Mouse (Mus musculus) intestine, embryonic 15.5 days (tissue): ENCODE measurements around the gene Them7. TPM values are rescaled to one million over a fixed set of nuclear protein-coding genes. Genes with fewer than 3 reads are reported as not detected.

Source experiments
- ATAC-seq: fragments of 200-750 bp; cut with Nextera tagmentation; 2 replicates; pipeline ENCODE4 v1.8.0; 2017; ENCODE audit warnings: moderate TSS enrichment, moderate library complexity
- H3K27ac ChIP-seq: fragments of 300-500 bp; sonication (generic); 2 replicates; pipeline ENCODE4 v1.5.1; 2015; ENCODE audit warnings: mild to moderate bottlenecking, inconsistent platforms
- H3K27me3 ChIP-seq: fragments of 300-500 bp; sonication (generic); replicated peaks from 2 replicates; pipeline ENCODE4 v1.6.1; 2015; ENCODE audit warnings: inconsistent platforms
- H3K36me3 ChIP-seq: fragments of 300-500 bp; sonication (generic); 2 replicates; pipeline ENCODE4 v1.6.1; 2015; ENCODE audit warnings: inconsistent platforms
- H3K4me1 ChIP-seq: fragments of 300-500 bp; sonication (generic); replicated peaks from 2 replicates; pipeline ENCODE4 v1.6.1; 2015; ENCODE audit warnings: inconsistent platforms
- H3K4me2 ChIP-seq: fragments of 300-500 bp; sonication (generic); replicated peaks from 2 replicates; pipeline ENCODE4 v1.6.1; 2015; ENCODE audit warnings: mild to moderate bottlenecking, inconsistent platforms
- H3K4me3 ChIP-seq: fragments of 300-500 bp; sonication (generic); replicated peaks from 2 replicates; pipeline ENCODE4 v1.5.1; 2015; ENCODE audit warnings: inconsistent platforms
- H3K9ac ChIP-seq: fragments of 300-500 bp; sonication (generic); 2 replicates; pipeline ENCODE4 v1.6.1; 2015; ENCODE audit warnings: inconsistent platforms
- H3K9me3 ChIP-seq: fragments of 300-500 bp; sonication (generic); 2 replicates; pipeline ENCODE4 v1.6.1; 2016; ENCODE audit warnings: inconsistent platforms
- WGBS: fragments of 180-500 bp; shearing (Covaris S2); methylation state at CpG from one replicate; pipeline ENCODE4 v1.1.7; 2015; 5-methylcytosine and 5-hydroxymethylcytosine counted together
- polyA plus RNA-seq: library from polyadenylated mRNA; unstranded; fragments of >200 nt; fragmentation: Nextera tagmentation; extraction: Ambion mirVana; gene quantifications from 2 replicates; pipeline ENCODE4 v1.2.1, GENCODE M21; 2015

Gene Them7
- polyA plus RNA-seq, 1 experiment from 2014 or later: 1.7 TPM

DNA sequence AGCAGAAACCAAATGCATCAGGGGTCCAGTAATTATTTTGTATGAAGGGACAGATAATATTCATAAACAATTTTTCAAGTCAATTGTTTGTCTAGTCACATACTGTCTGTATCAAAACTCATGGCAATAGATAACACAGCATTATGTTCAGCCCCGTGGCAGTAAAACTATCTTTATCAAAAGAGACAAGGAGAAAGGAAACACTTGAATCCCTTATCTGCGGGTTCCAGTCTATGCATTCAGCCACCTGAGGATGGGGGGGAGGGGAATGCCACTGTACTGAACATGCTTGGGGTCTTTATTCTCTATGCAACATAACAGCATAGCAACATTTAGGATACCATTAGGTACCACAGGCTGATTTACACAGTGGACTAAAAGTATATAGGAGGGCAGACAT is 190.2 kb downstream of the Them7 start:
- H3K27ac ChIP-seq: no peak overlapping the region
- ATAC-seq: no peak
- no peaks in the 10 kb centered on the region for H3K4me1 ChIP-seq
- 63% methylated on average over 2 of the region's 2 CpGs for WGBS
- no peak overlapping the region for H3K9ac ChIP-seq
- H3K4me3 ChIP-seq: no peak overlapping the region
- no peaks in the 10 kb centered on the region for H3K9me3 ChIP-seq
- no peaks in the 10 kb centered on the region for H3K36me3 ChIP-seq
- no peaks in the 10 kb centered on the region for H3K27me3 ChIP-seq
- no peak overlapping the region for H3K4me2 ChIP-seq

GRCm38 (mm10) chr2:105416046-105416659 is 192.0 kb downstream of the Them7 start:
- H3K36me3 ChIP-seq: no peaks in the 10 kb centered on the region
- no peaks in the 10 kb centered on the region for H3K9me3 ChIP-seq
- ATAC-seq: no peak
- H3K27me3 ChIP-seq: no peaks in the 10 kb centered on the region
- no peak overlapping the region for H3K4me3 ChIP-seq
- no peaks in the 10 kb centered on the region for H3K4me1 ChIP-seq
- no peak overlapping the region for H3K9ac ChIP-seq
- WGBS: 59% methylated on average over 7 of the region's 7 CpGs
- no peak overlapping the region for H3K4me2 ChIP-seq
- H3K27ac ChIP-seq: no peak overlapping the region

- Histone ChIP-seq H3K4me1 (no peaks in the 10 kb centered on the region), H3K36me3 (no peaks in the 10 kb centered on the region), H3K27me3 (no peaks in the 10 kb centered on the region), H3K4me2 (no peak overlapping the region), H3K9ac (no peak overlapping the region), H3K4me3 (no peak overlapping the region), H3K9me3 (no peaks in the 10 kb centered on the region), H3K27ac (no peak overlapping the region)
- WGBS: 56% methylated on average over 8 of the region's 8 CpGs
- ATAC-seq: no peak
These were observed 192.7 kb downstream of the Them7 start for GRCm38 (mm10) chr2:105416660-105417348.

GRCm38 (mm10) chr2:105417663-105418062 is 193.5 kb downstream of the Them7 start:
- H3K27me3 ChIP-seq: no peaks in the 10 kb centered on the region
- no peaks in the 10 kb centered on the region for H3K36me3 ChIP-seq
- H3K27ac ChIP-seq: no peak overlapping the region
- no peak overlapping the region for H3K4me3 ChIP-seq
- WGBS: 65% methylated on average over 5 of the region's 5 CpGs
- H3K4me2 ChIP-seq: no peak overlapping the region
- no peak overlapping the region for H3K9ac ChIP-seq
- no peaks in the 10 kb centered on the region for H3K4me1 ChIP-seq
- H3K9me3 ChIP-seq: no peaks in the 10 kb centered on the region
- ATAC-seq: no peak

GRCm38 (mm10) chr2:105418629-105419227 is 194.6 kb downstream of the Them7 start:
- WGBS: 81% methylated on average over 12 of the region's 12 CpGs
- H3K9me3 ChIP-seq: no peaks in the 10 kb centered on the region
- H3K27ac ChIP-seq: no peak overlapping the region
- no peaks in the 10 kb centered on the region for H3K36me3 ChIP-seq
- H3K9ac ChIP-seq: no peak overlapping the region
- H3K4me1 ChIP-seq: no peaks in the 10 kb centered on the region
- ATAC-seq: no peak
- H3K4me2 ChIP-seq: no peak overlapping the region
- H3K27me3 ChIP-seq: no peaks in the 10 kb centered on the region
- no peak overlapping the region for H3K4me3 ChIP-seq

GRCm38 (mm10) chr2:105427447-105427846 is 203.3 kb downstream of the Them7 start:
- Histone ChIP-seq H3K4me1 (no peaks in the 10 kb centered on the region), H3K4me2 (no peak overlapping the region), H3K9ac (no peak overlapping the region), H3K27ac (no peak overlapping the region), H3K9me3 (no peaks in the 10 kb centered on the region), H3K27me3 (no peaks in the 10 kb centered on the region), H3K36me3 (no peaks in the 10 kb centered on the region), H3K4me3 (no peak overlapping the region)
- 69% methylated on average over 8 of the region's 8 CpGs for WGBS
- peak; percentile 51; the same call in 1 of the 2 replicates for ATAC-seq

- H3K9me3 ChIP-seq: no peaks in the 10 kb centered on the region
- H3K27me3 ChIP-seq: no peaks in the 10 kb centered on the region
- no peaks in the 10 kb centered on the region for H3K36me3 ChIP-seq
- 3% methylated on average over 12 of the region's 12 CpGs for WGBS
- peak; percentile 31; the same call in 1 of the 2 replicates for ATAC-seq
- H3K4me3 ChIP-seq: no peak overlapping the region
- no peak overlapping the region for H3K27ac ChIP-seq
- 0 out of 2 replicates have a peak, but pooled peaks cover 3% of the 10 kb centered on the region for H3K4me1 ChIP-seq
- H3K4me2 ChIP-seq: no peak overlapping the region
- H3K9ac ChIP-seq: no peak overlapping the region
These were observed 203.9 kb downstream of the Them7 start for GRCm38 (mm10) chr2:105428029-105428428.

GRCm38 (mm10) chr2:105428467-105428866 is 204.3 kb downstream of the Them7 start:
- Histone ChIP-seq H3K9me3 (no peaks in the 10 kb centered on the region), H3K4me3 (no peak overlapping the region), H3K4me1 (0 out of 2 replicates have a peak, but pooled peaks cover 5% of the 10 kb centered on the region), H3K9ac (no peak overlapping the region), H3K27me3 (no peaks in the 10 kb centered on the region), H3K27ac (no peak overlapping the region), H3K36me3 (no peaks in the 10 kb centered on the region), H3K4me2 (no peak overlapping the region)
- 22% methylated on average over 6 of the region's 6 CpGs for WGBS
- ATAC-seq: no peak

Other genes with a start within 250 kb of the Them7 start
- 253 and 266 TPM in 2 replicates for gene Eif3m, start 207.2 kb upstream of the Them7 start, polyA plus RNA-seq
- gene Gm11060, start 132.3 kb upstream of the Them7 start, polyA plus RNA-seq: not detected in 2 replicates
- 12.2 and 12.4 TPM in 2 replicates for gene Wt1, start 97.8 kb upstream of the Them7 start, polyA plus RNA-seq
- gene Rcn1, start 175.0 kb downstream of the Them7 start, polyA plus RNA-seq: 125 and 137 TPM in 2 replicates